Mouse (Mus musculus) neural tube, embryonic 13.5 days (tissue): ENCODE measurements around the gene Lrig2. TPM values are rescaled to one million over a fixed set of nuclear protein-coding genes. Genes with fewer than 3 reads are reported as not detected.
"Not testable (repeated sequence)": the region's sequence is repeated elsewhere in the genome, so short reads cannot be mapped to it uniquely, and the experiment has no call there.

Experiments
- ATAC-seq: fragments of 200-750 bp; cut with Nextera tagmentation; 2 replicates; pipeline ENCODE4 v1.8.0; 2017; ENCODE audit warnings: low read depth, mild to moderate bottlenecking, moderate TSS enrichment, moderate library complexity
- H3K27ac ChIP-seq: fragments of 300-500 bp; sonication (generic); replicated peaks from 2 replicates; pipeline ENCODE4 v1.5.1; 2015; ENCODE audit warnings: moderate library complexity, mild to moderate bottlenecking, inconsistent platforms
- H3K27me3 ChIP-seq: fragments of 300-500 bp; sonication (generic); 2 replicates; pipeline ENCODE4 v1.6.1; 2015; ENCODE audit warnings: mild to moderate bottlenecking, inconsistent platforms
- H3K36me3 ChIP-seq: fragments of 300-500 bp; sonication (generic); 2 replicates; pipeline ENCODE4 v1.6.1; 2015; ENCODE audit warnings: mild to moderate bottlenecking, inconsistent platforms
- H3K4me1 ChIP-seq: fragments of 300-500 bp; sonication (generic); replicated peaks from 2 replicates; pipeline ENCODE4 v1.6.1; 2015; ENCODE audit warnings: inconsistent platforms
- H3K4me2 ChIP-seq: fragments of 300-500 bp; sonication (generic); 2 replicates; pipeline ENCODE4 v1.6.1; 2015; ENCODE audit warnings: inconsistent platforms, mild to moderate bottlenecking, moderate library complexity
- H3K4me3 ChIP-seq: fragments of 300-500 bp; sonication (generic); 2 replicates; pipeline ENCODE4 v1.5.1; 2015; ENCODE audit warnings: mild to moderate bottlenecking, inconsistent platforms
- H3K9ac ChIP-seq: fragments of 300-500 bp; sonication (generic); 2 replicates; pipeline ENCODE4 v1.6.1; 2015; ENCODE audit warnings: moderate library complexity, mild to moderate bottlenecking, inconsistent platforms
- H3K9me3 ChIP-seq: fragments of 300-500 bp; sonication (generic); 2 replicates; pipeline ENCODE4 v1.6.1; 2016; ENCODE audit warnings: inconsistent platforms
- WGBS: fragments of 180-500 bp; shearing (Covaris S2); methylation state at CpG from one replicate; pipeline ENCODE4 v1.1.7; 2015; 5-methylcytosine and 5-hydroxymethylcytosine counted together
- polyA plus RNA-seq: library from polyadenylated mRNA; unstranded; fragments of >200 nt; fragmentation: Nextera tagmentation; extraction: Ambion mirVana; gene quantifications from 2 replicates; pipeline ENCODE4 v1.2.1, GENCODE M21; 2015

The Lrig2 gene
- polyA plus RNA-seq, 1 experiment from 2014 or later, result 29.3 TPM

GRCm38 (mm10) chr3:104442357-104442756, 69.4 kb downstream of the Lrig2 start:
- Histone ChIP-seq H3K27ac (no peak overlapping the region), H3K4me1 (peaks cover 10% of the 10 kb centered on the region; the same call in 1 of the 2 replicates), H3K4me3 (no peak overlapping the region), H3K27me3 (no peaks in the 10 kb centered on the region), H3K9me3 (no peaks in the 10 kb centered on the region), H3K36me3 (no peaks in the 10 kb centered on the region), H3K4me2 (peak overlapping the region; percentile 43), H3K9ac (peak overlapping the region; percentile 31; the same call in 1 of the 2 replicates)
- WGBS, result 43% methylated on average over 5 of the region's 5 CpGs
- ATAC-seq, result peak; percentile 38

- Histone ChIP-seq H3K27me3 (no peaks in the 10 kb centered on the region), H3K4me1 (peaks cover 10% of the 10 kb centered on the region; the same call in 1 of the 2 replicates), H3K27ac (peak overlapping the region; percentile 29; the same call in 1 of the 2 replicates), H3K4me2 (peak overlapping the region; percentile 43), H3K9ac (peak overlapping the region; percentile 31), H3K36me3 (no peaks in the 10 kb centered on the region), H3K9me3 (no peaks in the 10 kb centered on the region), H3K4me3 (0 out of 2 replicates have a peak overlapping the region, but pooled peaks have one; percentile 2)
- 17% methylated on average over 15 of the region's 15 CpGs for WGBS
- peak; percentile 97 for ATAC-seq
Measured at GRCm38 (mm10) chr3:104441870-104442283, 69.8 kb downstream of the Lrig2 start.

GRCm38 (mm10) chr3:104441435-104441834, 70.3 kb downstream of the Lrig2 start:
- peak overlapping the region; percentile 13 for H3K9ac ChIP-seq
- 90% methylated on average over 7 of the region's 7 CpGs for WGBS
- no peaks in the 10 kb centered on the region for H3K9me3 ChIP-seq
- H3K4me3 ChIP-seq, result no peak overlapping the region
- H3K27ac ChIP-seq, result peak overlapping the region; percentile 29; the same call in 1 of the 2 replicates
- no peaks in the 10 kb centered on the region for H3K27me3 ChIP-seq
- peak overlapping the region; percentile 43 for H3K4me2 ChIP-seq
- ATAC-seq, result peak; percentile 20
- H3K36me3 ChIP-seq, result no peaks in the 10 kb centered on the region
- peaks cover 10% of the 10 kb centered on the region; the same call in 1 of the 2 replicates for H3K4me1 ChIP-seq

- no peak for ATAC-seq
- 97% methylated on average over 1 of the region's 1 CpGs for WGBS
- peaks cover 17% of the 10 kb centered on the region; the same call in 1 of the 2 replicates for H3K4me1 ChIP-seq
- H3K27ac ChIP-seq, result no peak overlapping the region
- no peaks in the 10 kb centered on the region for H3K27me3 ChIP-seq
- no peaks in the 10 kb centered on the region for H3K9me3 ChIP-seq
- no peak overlapping the region for H3K4me2 ChIP-seq
- no peak overlapping the region for H3K9ac ChIP-seq
- no peak overlapping the region for H3K4me3 ChIP-seq
- no peaks in the 10 kb centered on the region for H3K36me3 ChIP-seq
Measured at GRCm38 (mm10) chr3:104438777-104439176, 72.9 kb downstream of the Lrig2 start.

GRCm38 (mm10) chr3:104437576-104437975, 74.1 kb downstream of the Lrig2 start:
- Histone ChIP-seq H3K27ac (no peak overlapping the region), H3K36me3 (no peaks in the 10 kb centered on the region), H3K4me2 (no peak overlapping the region), H3K4me3 (no peak overlapping the region), H3K4me1 (peaks cover 19% of the 10 kb centered on the region; the same call in 1 of the 2 replicates), H3K27me3 (no peaks in the 10 kb centered on the region), H3K9ac (no peak overlapping the region), H3K9me3 (no peaks in the 10 kb centered on the region)
- no peak for ATAC-seq
- 63% methylated on average over 7 of the region's 7 CpGs for WGBS

- Histone ChIP-seq H3K9ac (no peak overlapping the region), H3K9me3 (no peaks in the 10 kb centered on the region), H3K27me3 (no peaks in the 10 kb centered on the region), H3K4me3 (no peak overlapping the region), H3K27ac (no peak overlapping the region), H3K4me1 (peaks cover 15% of the 10 kb centered on the region; the same call in 1 of the 2 replicates), H3K4me2 (no peak overlapping the region), H3K36me3 (no peaks in the 10 kb centered on the region)
- ATAC-seq, result no peak
- 95% methylated on average over 3 of the region's 3 CpGs for WGBS
Measured at GRCm38 (mm10) chr3:104435947-104436346, 75.8 kb downstream of the Lrig2 start.

- 4% methylated on average over 9 of the region's 9 CpGs for WGBS
- Histone ChIP-seq H3K4me2 (peak overlapping the region; percentile 46), H3K9me3 (no peaks in the 10 kb centered on the region), H3K4me1 (peaks cover 15% of the 10 kb centered on the region; the same call in 1 of the 2 replicates), H3K27ac (no peak overlapping the region), H3K4me3 (peak overlapping the region; percentile 22), H3K9ac (no peak overlapping the region), H3K27me3 (no peaks in the 10 kb centered on the region), H3K36me3 (no peaks in the 10 kb centered on the region)
- ATAC-seq, result no peak
Measured at GRCm38 (mm10) chr3:104434246-104434696, 77.4 kb downstream of the Lrig2 start.

GRCm38 (mm10) chr3:104432651-104433050, 79.1 kb downstream of the Lrig2 start:
- ATAC-seq, result no peak
- 75% methylated on average over 6 of the region's 6 CpGs for WGBS
- H3K4me1 ChIP-seq, result peaks cover 15% of the 10 kb centered on the region; the same call in 1 of the 2 replicates
- H3K4me2 ChIP-seq, result no peak overlapping the region
- H3K36me3 ChIP-seq, result no peaks in the 10 kb centered on the region
- H3K27ac ChIP-seq, result no peak overlapping the region
- no peak overlapping the region for H3K4me3 ChIP-seq
- H3K27me3 ChIP-seq, result no peaks in the 10 kb centered on the region
- no peak overlapping the region for H3K9ac ChIP-seq
- no peaks in the 10 kb centered on the region for H3K9me3 ChIP-seq

GRCm38 (mm10) chr3:104431848-104432159, 79.9 kb downstream of the Lrig2 start:
- WGBS, result 36% methylated on average over 10 of the region's 10 CpGs
- Histone ChIP-seq H3K9ac (no peak overlapping the region), H3K4me3 (no peak overlapping the region), H3K4me1 (peaks cover 15% of the 10 kb centered on the region; the same call in 1 of the 2 replicates), H3K36me3 (no peaks in the 10 kb centered on the region), H3K4me2 (no peak overlapping the region), H3K27ac (no peak overlapping the region), H3K27me3 (no peaks in the 10 kb centered on the region), H3K9me3 (no peaks in the 10 kb centered on the region)
- ATAC-seq, result no peak

GRCm38 (mm10) chr3:104431156-104431847, 80.4 kb downstream of the Lrig2 start:
- H3K36me3 ChIP-seq, result no peaks in the 10 kb centered on the region
- ATAC-seq, result no peak
- no peak overlapping the region for H3K4me2 ChIP-seq
- H3K4me3 ChIP-seq, result no peak overlapping the region
- no peaks in the 10 kb centered on the region for H3K9me3 ChIP-seq
- H3K27me3 ChIP-seq, result no peaks in the 10 kb centered on the region
- peaks cover 15% of the 10 kb centered on the region; the same call in 1 of the 2 replicates for H3K4me1 ChIP-seq
- no peak overlapping the region for H3K27ac ChIP-seq
- 27% methylated on average over 13 of the region's 14 CpGs for WGBS
- no peak overlapping the region for H3K9ac ChIP-seq

- not testable (repeated sequence) for H3K9ac ChIP-seq, H3K36me3 ChIP-seq, H3K27ac ChIP-seq, ATAC-seq, H3K9me3 ChIP-seq, H3K4me3 ChIP-seq, H3K27me3 ChIP-seq, H3K4me2 ChIP-seq
- H3K4me1 ChIP-seq, result peaks cover 17% of the 10 kb centered on the region; the same call in 1 of the 2 replicates
- 100% methylated on average over 2 of the region's 2 CpGs for WGBS
Measured at GRCm38 (mm10) chr3:104427354-104427753, 84.4 kb downstream of the Lrig2 start.

- H3K27me3 ChIP-seq, result no peaks in the 10 kb centered on the region
- H3K36me3 ChIP-seq, result no peaks in the 10 kb centered on the region
- H3K4me2 ChIP-seq, result no peak overlapping the region
- WGBS, result 67% methylated on average over 7 of the region's 7 CpGs
- 0 out of 2 replicates have a peak overlapping the region, but pooled peaks have one; percentile 38 for H3K27ac ChIP-seq
- 0 out of 2 replicates have a peak, but pooled peaks have one; percentile 19 for ATAC-seq
- H3K4me1 ChIP-seq, result peaks cover 11% of the 10 kb centered on the region; the same call in 1 of the 2 replicates
- H3K9ac ChIP-seq, result no peak overlapping the region
- no peaks in the 10 kb centered on the region for H3K9me3 ChIP-seq
- H3K4me3 ChIP-seq, result no peak overlapping the region
Measured at GRCm38 (mm10) chr3:104424346-104424745, 87.4 kb downstream of the Lrig2 start.
